Mouse (Mus musculus) liver, embryonic 14.5 days (tissue): Measurements from ENCODE around the gene Klf2. TPM values are rescaled to one million over a fixed set of nuclear protein-coding genes. Genes with fewer than 3 reads are reported as not detected.

Experiments
- ATAC-seq: fragments of 200-750 bp; cut with Nextera tagmentation; 2 replicates; pipeline ENCODE4 v1.8.0; 2017; ENCODE audit warnings: moderate number of reproducible peaks, mild to moderate bottlenecking, moderate library complexity; ENCODE audit not compliant: insufficient read depth
- DNase-seq, 3 experiments: peaks; one replicate each; pipeline ENCODE4 v3.0.0-alpha.2; 2012 to 2013; ENCODE audit warnings: low read depth in 3 of 3, low spot score in 3 of 3
- H3K27ac ChIP-seq: fragments of 300-500 bp; sonication (generic); 2 replicates; pipeline ENCODE4 v1.5.1; 2014; ENCODE audit warnings: moderate library complexity, mild to moderate bottlenecking, control low read depth, inconsistent platforms
- H3K27me3 ChIP-seq: fragments of 300-500 bp; sonication (generic); 2 replicates; pipeline ENCODE4 v1.6.1; 2014; ENCODE audit warnings: mild to moderate bottlenecking, low read length, moderate library complexity; ENCODE audit not compliant: control insufficient read depth, insufficient read depth
- H3K36me3 ChIP-seq: fragments of 300-500 bp; sonication (generic); replicated peaks from 2 replicates; pipeline ENCODE4 v1.6.1; 2014; ENCODE audit warnings: low read depth; ENCODE audit not compliant: control insufficient read depth, insufficient read depth
- H3K4me1 ChIP-seq, 2 experiments: fragments of 200-500 bp in 1 of 2; fragments of 300-500 bp in 1 of 2; sonication (generic) in 1 of 2; replicated peaks; 2 replicates each; pipeline ENCODE4 v1.6.1; 2012 to 2014; ENCODE audit warnings: antibody characterized with exemption in 1 of 2, inconsistent platforms in 1 of 2, low read length in 1 of 2; ENCODE audit not compliant: control insufficient read depth in 2 of 2, insufficient read depth in 2 of 2
- H3K4me2 ChIP-seq: fragments of 300-500 bp; sonication (generic); 2 replicates; pipeline ENCODE4 v1.6.1; 2014; ENCODE audit warnings: low read depth, mild to moderate bottlenecking, control low read depth, moderate library complexity
- H3K4me3 ChIP-seq, 2 experiments: fragments of 200-500 bp in 1 of 2; fragments of 300-500 bp in 1 of 2; sonication (generic) in 1 of 2; 2 replicates each; pipeline ENCODE4 v1.5.1; 2012 to 2014; ENCODE audit warnings: low read depth in 2 of 2, low read length in 2 of 2, mild to moderate bottlenecking in 2 of 2, control low read depth in 1 of 2, inconsistent platforms in 1 of 2, moderate library complexity in 1 of 2; ENCODE audit not compliant: insufficient read depth in 1 of 2
- H3K9ac ChIP-seq: fragments of 300-500 bp; sonication (generic); replicated peaks from 2 replicates; pipeline ENCODE4 v1.6.1; 2014; ENCODE audit warnings: mild to moderate bottlenecking, control low read depth, moderate library complexity
- H3K9me3 ChIP-seq: fragments of 300-500 bp; sonication (generic); 2 replicates; pipeline ENCODE4 v1.6.1; 2016; ENCODE audit warnings: low read length, mixed read lengths; ENCODE audit not compliant: control insufficient read depth
- CTCF ChIP-seq: IDR thresholded peaks from 2 replicates; pipeline ENCODE4 v1.5.1; 2016; ENCODE audit warnings: antibody characterized with exemption, low read depth, control low read depth
- EP300 ChIP-seq: IDR thresholded peaks from 2 replicates; pipeline ENCODE4 v1.6.1; 2016; ENCODE audit warnings: antibody characterized with exemption, low read depth
- WGBS: fragments of 180-500 bp; shearing (Covaris S2); extraction: QIAGEN DNeasy Blood & Tissue Kit; methylation state at CpG from one replicate; pipeline ENCODE4 v1.1.7; 2014; ENCODE audit not compliant: insufficient replicate concordance; 5-methylcytosine and 5-hydroxymethylcytosine counted together
- polyA plus RNA-seq, 2 experiments: library from polyadenylated mRNA; depleted of rRNA in 1 of 2; stranded (reverse) in 1 of 2; unstranded in 1 of 2; fragments of >200 nt; fragmentation: Nextera tagmentation in 1 of 2; extraction: Ambion mirVana in 1 of 2; gene quantifications; 2 replicates each; pipeline versions ENCODE4 v1.2.1 to v1.2.3; 2012 to 2014

Klf2 gene
- polyA plus RNA-seq, 2 experiments = 2.0 to 2.9 TPM

DNA sequence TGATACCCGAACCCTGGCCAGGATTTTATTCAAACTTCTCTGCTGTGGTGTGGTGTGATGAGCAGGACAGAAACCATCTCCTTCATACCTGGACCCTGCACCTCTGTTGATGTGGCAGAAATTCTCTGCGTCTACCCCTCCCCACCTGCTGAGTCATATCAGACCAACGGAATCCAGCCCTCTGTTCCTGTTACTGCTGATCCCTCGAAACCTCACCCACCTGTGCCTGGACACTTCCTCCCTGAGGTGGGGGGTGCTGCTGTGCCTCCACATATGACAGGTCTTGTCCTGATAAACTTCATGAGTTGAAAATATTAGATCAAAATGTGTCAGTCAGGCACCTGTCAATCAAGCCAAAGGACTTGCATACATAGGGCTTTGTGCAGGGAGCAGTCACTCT lies 33.5 kb upstream of the Klf2 start:
- Histone ChIP-seq H3K9me3 (no peaks in the 10 kb centered on the region), H3K27ac (no peak overlapping the region), H3K4me3 (no peak overlapping the region), H3K4me2 (no peak overlapping the region), H3K9ac (no peak overlapping the region), H3K4me1 (peaks cover 0 to 7% of the 10 kb centered on the region in 2 experiments; a peak in 2 of 4 replicates), H3K36me3 (no peaks in the 10 kb centered on the region), H3K27me3 (no peaks in the 10 kb centered on the region)
- no peak for ATAC-seq
- TF ChIP-seq EP300 (no peak), CTCF (no peak)
- no peak for DNase-seq
- 18% methylated on average over 4 of the region's 4 CpGs for WGBS

DNA sequence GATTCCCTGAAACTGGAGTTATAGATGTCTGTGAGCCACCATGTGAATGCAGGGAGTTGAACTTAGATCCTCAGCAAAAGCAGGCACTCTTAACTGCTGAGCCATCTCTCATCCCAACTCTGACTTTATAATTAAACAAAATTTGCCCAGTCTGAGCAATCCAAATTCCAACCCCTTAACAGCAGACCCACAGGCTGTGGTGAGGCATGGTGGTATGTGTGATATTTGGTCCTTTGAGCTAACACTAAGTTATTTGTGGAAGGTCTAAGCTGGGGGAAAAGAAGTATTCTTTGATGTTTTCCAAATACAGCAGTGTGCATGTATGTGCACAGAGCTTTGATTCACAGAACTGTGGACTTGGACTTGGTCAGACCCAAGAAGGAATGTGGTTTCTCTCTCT lies 29.8 kb upstream of the Klf2 start:
- no peak for ATAC-seq
- Histone ChIP-seq H3K4me2 (no peak overlapping the region), H3K36me3 (no peaks in the 10 kb centered on the region), H3K27me3 (no peaks in the 10 kb centered on the region), H3K9ac (no peak overlapping the region), H3K4me3 (no peak overlapping the region), H3K9me3 (no peaks in the 10 kb centered on the region), H3K27ac (no peak overlapping the region), H3K4me1 (peaks cover 0 to 7% of the 10 kb centered on the region in 2 experiments; a peak in 2 of 4 replicates)
- no peak for TF ChIP-seq CTCF
- no peak for TF ChIP-seq EP300
- DNase-seq = no peak

DNA sequence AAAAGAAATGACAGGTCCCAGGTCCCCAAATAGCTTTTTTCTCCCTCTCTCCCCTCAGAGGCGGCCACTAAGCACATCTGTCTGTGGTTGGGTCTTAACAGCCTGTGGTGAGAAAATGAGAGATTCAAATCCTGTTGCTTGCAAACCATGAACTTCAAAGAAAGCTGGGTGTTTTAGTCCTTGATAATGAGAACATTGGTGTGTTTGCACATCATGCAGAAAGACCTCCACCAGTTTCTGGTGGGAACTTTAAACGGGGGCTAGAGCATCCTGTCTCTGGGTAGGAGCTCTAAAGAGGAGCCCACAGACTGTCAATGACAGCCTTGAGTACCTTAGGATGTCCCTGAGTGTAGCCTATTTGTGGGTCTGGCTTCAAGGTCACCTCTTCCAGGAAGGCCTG lies 27.7 kb upstream of the Klf2 start:
- no peak for DNase-seq
- ATAC-seq = no peak
- H3K9me3 ChIP-seq = no peaks in the 10 kb centered on the region
- H3K27me3 ChIP-seq = no peaks in the 10 kb centered on the region
- no peak overlapping the region for H3K27ac ChIP-seq
- no peak overlapping the region for H3K9ac ChIP-seq
- 19% methylated on average over 2 of the region's 2 CpGs for WGBS
- no peaks in the 10 kb centered on the region for H3K36me3 ChIP-seq
- H3K4me2 ChIP-seq = no peak overlapping the region
- H3K4me1 ChIP-seq = peaks cover 0 to 5% of the 10 kb centered on the region in 2 experiments; a peak in 2 of 4 replicates
- H3K4me3 ChIP-seq = no peak overlapping the region
- TF ChIP-seq CTCF (no peak), EP300 (no peak)

DNA sequence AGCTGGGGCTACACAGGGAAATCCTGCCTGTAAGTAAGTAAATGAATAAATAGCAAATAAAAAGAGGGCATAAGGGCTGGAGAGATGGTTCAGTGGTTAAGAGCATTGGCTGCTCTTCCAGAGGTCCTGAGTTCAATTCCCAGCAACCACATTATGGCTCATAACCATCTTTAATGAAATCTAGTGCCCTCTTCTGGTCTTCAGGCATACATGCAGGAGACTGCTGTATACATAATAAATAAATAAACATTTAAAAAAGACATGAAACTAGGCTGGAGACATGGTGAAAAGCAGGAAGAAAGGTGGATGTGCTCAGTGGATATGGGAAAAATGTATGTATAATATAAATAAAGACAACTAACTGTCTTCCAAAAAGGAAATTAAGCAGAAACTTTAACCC lies 25.5 kb upstream of the Klf2 start:
- DNase-seq (no peak), ATAC-seq (no peak)
- no peaks in the 10 kb centered on the region for H3K9me3 ChIP-seq
- H3K27me3 ChIP-seq = no peaks in the 10 kb centered on the region
- peaks cover 0 to 5% of the 10 kb centered on the region in 2 experiments; a peak in 2 of 4 replicates for H3K4me1 ChIP-seq
- H3K4me3 ChIP-seq = no peak overlapping the region
- no peak overlapping the region for H3K9ac ChIP-seq
- no peak overlapping the region for H3K4me2 ChIP-seq
- no peaks in the 10 kb centered on the region for H3K36me3 ChIP-seq
- TF ChIP-seq EP300 (no peak), CTCF (0 out of 2 replicates have a peak, but pooled peaks have one; percentile 4)
- no peak overlapping the region for H3K27ac ChIP-seq

DNA sequence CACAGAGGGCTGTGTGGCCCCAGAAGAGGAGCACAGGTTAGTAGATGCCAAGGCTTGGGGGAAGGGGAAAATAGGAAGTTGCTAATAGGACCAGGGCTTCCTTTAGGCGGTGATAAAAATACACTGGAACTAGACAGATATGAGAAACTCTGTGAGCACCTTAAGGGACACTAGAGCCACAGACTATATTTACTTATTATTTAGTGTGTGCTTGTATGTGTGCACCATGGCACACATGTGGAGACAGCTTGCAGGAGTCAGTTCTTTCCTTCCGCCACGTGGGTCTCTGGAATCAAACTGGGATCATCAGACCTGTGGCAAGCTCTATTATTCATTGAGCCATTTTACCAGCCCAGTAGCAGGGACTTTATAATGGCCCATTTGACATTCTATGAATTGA lies 23.7 kb upstream of the Klf2 start:
- no peak overlapping the region for H3K9ac ChIP-seq
- WGBS = 29% methylated on average over 3 of the region's 3 CpGs
- H3K4me2 ChIP-seq = no peak overlapping the region
- ATAC-seq (no peak), DNase-seq (no peak)
- peaks cover 0 to 5% of the 10 kb centered on the region in 2 experiments; a peak in 2 of 4 replicates for H3K4me1 ChIP-seq
- no peak for TF ChIP-seq CTCF
- TF ChIP-seq EP300 = no peak
- H3K9me3 ChIP-seq = no peaks in the 10 kb centered on the region
- no peak overlapping the region for H3K4me3 ChIP-seq
- no peak overlapping the region for H3K27ac ChIP-seq
- H3K27me3 ChIP-seq = no peaks in the 10 kb centered on the region
- no peaks in the 10 kb centered on the region for H3K36me3 ChIP-seq

DNA sequence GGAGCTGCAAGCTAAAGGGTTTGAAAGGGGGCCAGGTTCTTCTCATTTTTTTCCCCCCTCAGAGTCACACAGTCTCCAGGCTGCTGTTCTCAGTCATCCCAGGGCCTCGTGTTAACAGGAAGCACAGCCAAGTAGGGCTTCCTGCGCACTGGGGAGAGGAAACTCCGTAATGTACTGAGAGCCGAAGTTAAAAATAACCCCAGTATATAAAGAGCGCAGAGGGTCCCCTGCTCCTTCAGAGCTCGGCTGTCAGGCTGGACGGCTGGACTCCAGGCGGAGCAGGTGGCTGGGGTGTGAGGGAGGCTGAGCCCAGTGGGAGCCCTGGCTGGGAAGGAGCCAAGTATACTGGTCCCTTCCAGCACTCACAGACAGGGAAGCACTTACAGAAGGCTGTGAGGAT lies 23.2 kb upstream of the Klf2 start:
- Histone ChIP-seq H3K9me3 (no peaks in the 10 kb centered on the region), H3K27me3 (no peaks in the 10 kb centered on the region), H3K4me1 (peaks cover 0 to 5% of the 10 kb centered on the region in 2 experiments; a peak in 2 of 4 replicates), H3K27ac (no peak overlapping the region), H3K36me3 (no peaks in the 10 kb centered on the region), H3K4me2 (no peak overlapping the region), H3K9ac (no peak overlapping the region), H3K4me3 (no peak overlapping the region)
- 18% methylated on average over 8 of the region's 8 CpGs for WGBS
- ATAC-seq (peak; percentile 68), DNase-seq (no peak)
- no peak for TF ChIP-seq CTCF
- no peak for TF ChIP-seq EP300
